Mouse (Mus musculus): ENCODE measurements at regions not wholly inside any gene's neighbourhood (a gene's known extent, or its start where the extent isn't known, plus 50 kb on each side); places are given as distances from the start of the nearest gene placed in this dataset.
"Not testable (repeated sequence)": the region's sequence is repeated elsewhere in the genome, so short reads cannot be mapped to it uniquely, and the experiment has no call there.

DNA sequence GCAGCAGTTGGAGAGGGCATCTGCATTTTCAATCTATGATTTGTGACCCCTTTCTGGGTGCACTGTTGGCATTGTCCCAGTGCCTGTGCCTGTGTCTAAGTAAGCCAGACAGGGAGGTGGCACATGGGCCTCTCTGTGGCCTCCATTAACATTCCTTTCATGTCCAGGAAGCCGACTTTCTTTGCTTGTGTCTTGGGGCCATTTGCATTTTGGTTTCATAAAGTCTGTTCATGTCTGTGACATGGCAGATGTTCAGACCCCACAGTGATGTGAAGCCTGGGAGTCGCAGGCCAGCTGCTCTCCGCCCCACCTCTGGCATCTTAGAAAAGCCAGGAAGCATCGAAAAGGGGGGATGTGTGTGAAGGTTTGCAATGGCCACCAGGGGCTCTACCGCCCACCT lies 153.1 kb downstream of the Kif26a start:
- DNase-seq = no peak

DNA sequence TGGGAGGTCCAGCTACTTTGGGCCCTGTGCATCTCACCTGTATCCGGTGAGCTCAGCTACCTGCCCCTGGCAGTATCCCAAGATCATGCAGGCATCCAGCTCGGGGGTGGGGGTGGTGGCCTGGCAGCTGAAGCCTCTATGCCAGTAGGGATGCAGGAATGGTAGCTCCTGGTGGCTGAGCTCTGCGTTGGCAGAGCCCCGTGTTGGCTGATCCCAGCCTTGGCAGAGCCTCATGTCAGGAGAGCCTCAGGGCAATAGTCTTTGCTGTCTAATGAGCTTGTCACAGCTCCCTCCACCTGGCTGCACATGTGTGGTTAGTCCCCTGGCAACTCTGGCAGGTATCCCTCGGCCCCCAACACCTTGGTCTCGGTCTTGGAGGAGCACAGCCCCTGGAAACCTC lies 153.6 kb downstream of the Kif26a start:
- DNase-seq = no peak

DNA sequence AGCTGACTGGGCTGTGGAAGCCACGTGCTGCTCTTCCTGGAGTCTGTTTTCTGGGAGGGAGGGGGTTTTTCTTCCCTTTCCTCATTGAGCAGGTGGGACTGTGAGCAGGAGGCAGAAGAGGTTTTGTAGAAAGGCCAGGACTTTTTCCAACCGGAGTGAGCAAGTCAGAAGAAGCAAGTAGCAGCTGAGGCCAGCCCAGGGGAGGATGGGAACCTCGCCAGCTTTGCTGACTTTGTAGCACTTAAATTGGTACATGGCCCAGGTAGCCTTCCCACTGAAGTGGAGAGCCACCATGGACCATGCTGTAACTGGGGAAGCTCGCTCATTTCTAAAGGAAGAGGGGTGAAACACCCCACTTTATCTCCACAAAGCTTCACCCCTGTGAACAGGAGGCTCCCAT lies 154.1 kb downstream of the Kif26a start:
- DNase-seq = no peak

DNA sequence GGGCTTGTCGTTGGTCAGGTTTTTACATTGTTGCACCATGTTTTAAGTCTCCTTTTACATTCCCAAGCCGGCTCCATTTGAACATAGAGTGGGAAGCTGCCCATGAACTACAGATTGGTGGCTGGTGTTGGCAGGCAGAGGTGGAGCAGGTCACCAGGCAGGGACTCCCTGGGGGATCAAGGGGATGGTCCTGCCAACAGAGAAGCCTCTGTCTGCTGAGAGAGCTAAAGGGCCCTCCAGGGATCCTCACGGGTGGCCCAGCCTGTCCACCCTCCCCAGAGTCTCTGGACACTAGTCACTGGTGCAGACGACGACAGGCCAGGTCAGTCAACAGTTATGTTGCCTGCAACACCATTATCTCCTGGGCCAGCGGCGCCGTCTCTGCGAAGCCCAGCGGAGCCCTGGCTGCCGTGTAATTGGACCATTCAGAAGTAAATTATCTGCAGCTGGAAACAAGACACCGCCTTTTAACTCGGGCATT lies 155.4 kb downstream of the Kif26a start:
- peak; percentile 51 for DNase-seq

DNA sequence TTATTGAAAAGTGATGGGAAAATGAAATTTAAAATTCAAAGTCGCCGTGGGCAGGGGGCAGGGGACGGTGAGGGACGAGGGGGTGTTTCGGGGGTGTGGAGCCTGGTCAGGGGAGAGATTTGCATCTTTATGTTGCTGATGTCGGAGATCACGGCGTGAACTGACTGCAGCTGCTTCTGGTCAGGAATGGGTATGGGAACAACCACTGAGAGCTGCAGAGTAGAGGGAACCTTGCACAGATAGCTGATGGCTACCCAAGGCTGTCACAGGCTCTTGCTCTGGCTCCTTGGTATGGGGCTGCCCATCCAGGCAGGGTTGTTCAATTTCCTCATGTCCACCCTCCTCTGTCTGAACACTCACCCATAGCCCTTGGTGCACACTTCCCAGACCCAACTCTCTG lies 155.9 kb downstream of the Kif26a start:
- no peak for DNase-seq

DNA sequence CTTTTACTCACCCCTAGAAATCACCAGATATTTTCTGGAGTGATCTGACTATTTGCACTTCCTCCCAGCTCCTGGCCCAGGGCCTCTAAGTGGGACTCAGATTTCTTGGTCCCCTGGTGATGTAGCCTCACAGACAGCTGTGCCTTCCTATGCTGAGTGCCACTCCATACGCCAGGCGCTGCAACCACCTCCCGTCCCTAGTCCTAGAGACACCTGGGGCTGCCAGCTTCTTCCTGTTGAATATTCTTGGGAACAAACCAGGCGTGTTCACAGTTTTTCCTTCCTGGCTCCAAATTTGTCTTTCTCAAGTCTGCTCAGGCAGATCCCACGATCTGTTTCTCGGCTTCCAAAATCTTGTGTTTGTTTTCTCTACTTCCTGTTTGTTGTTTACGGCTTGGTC lies 160.2 kb downstream of the Kif26a start:
- DNase-seq = no peak

DNA sequence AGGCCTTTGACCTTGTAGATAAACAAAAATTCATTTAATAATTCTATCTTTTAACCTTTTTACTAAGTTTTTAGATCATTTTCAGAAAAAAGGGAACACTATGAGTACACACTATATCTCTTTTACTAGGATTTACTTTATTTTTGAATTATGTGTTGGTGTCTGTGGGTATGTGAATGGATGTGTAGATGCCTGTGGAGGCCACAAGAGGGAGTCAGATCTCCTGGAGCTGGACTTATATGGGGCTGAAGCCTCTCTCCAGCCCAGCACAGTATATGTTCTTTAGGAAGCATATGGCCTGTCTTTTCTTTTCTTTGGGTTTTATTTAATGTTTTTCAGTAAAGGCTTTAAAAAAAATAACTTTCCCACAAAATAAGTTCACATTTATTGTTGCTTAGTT lies 162.0 kb downstream of the Kif26a start:
- no peak for DNase-seq

DNA sequence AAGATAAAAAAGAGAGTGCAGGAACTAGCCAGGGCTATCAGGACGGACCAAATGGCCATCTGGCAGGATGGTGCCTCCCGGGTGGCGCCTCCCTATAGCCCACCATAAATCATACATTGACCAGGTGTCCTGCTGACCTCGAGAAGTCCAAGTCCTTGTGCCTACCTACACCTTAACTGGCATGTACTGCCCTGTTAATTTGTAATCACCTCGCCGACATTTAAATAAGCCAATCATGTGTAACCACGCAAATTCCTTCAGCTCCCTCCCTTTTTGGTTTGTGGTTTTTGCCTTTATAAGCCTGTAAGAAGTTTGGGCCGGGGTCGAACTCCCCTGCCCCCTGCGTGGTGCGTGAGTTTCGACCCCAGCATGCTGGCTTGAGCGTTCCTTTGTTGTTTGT lies 163.1 kb downstream of the Kif26a start:
- not testable (repeated sequence) for DNase-seq

DNA sequence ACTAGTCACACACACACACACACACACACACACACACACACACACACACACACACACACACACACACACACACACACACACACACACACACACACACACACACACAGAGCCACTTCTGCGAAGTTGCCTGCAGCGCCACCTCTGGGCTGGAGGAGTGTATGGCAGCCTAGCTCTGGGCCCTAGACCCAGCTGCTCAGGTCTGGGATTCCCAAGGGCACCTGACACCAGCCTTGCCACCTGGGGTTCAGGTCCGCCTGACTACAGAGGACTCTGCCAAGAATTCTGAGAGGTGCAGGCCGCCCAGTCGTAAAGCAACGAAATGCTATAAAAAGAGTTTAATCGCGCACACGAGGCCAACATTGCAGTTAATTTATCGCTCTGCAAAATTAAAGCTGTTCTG lies 163.8 kb downstream of the Kif26a start:
- DNase-seq = peak; percentile 59

DNA sequence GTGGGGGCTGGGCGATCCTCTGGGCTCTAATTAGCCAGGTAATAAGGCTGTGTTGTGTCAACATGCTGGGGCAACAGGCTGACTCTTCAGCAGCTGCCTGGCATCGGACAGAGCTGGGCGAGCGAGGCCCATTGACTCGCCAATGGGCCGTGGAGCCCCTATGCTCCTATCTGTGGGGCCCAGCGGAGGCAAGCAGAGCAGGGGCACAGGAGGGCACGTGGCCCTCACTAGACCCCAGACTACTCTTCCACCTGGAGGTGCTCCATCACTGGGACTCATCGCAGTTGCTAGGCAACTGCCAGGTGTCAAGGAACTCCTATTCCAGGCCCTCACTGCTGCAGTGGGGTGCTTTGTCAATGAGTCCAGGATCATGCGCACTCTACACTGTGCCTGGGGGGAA lies 164.7 kb downstream of the Kif26a start:
- no peak for DNase-seq

DNA sequence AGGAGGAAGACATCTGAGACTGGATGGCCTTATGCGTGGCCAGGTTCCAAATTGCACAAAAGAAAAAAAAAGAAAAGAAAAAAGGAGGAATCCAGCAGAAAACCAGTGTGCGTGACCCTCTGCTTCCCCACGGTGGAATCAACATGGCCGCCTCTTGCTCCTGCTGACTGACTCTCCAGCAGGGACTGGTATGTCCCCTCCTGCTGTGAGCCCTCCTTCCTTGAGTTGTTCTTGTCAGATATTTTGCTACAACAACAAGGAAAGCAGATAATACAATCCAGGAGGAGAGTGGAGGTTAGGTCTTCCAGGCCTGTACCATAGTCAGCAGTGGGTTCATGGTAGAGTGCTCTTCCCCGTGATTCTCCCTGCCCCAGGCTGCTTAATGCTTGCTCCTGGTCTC lies 168.8 kb downstream of the Kif26a start:
- DNase-seq = no peak

DNA sequence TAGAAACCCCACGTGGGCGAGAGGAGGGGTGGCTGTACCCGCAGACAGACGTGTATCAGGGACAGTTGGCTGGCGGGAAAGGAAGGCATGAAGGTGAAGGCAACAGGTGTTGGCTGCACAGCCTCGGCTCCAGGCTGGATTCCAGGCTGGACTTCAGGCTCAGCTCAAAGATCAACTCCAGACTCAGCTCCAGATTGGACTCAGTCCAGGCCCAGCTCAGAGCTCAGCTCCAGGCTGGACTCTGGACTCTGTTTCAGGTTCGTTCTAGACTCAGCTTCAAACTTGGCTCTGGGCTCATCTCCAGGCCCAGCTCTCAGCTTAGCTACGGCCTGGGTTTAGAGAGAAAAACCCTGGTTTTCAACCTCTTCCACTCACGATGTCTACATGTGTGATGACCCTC lies 171.2 kb downstream of the Kif26a start:
- no peak for DNase-seq

DNA sequence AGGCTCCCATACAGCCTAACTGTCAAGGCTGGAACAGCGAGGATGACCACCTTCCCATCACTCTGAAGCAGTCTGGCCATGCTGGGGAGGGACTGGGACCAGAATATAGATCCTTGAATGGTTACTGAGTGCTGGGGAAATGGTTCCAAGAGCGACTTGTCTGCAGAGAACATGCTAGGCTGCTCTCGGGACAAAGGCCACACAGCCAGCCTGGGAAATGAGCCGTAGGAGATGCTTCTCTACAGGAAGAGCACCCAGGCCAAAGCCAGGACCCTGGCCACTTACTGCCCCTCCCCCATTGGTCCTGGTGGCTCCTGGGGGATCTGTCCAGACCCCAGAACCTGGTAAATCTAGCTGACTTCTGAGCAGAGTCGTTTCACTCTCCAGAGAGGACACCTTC lies 170.8 kb upstream of the A530016L24Rik start:
- DNase-seq = no peak

DNA sequence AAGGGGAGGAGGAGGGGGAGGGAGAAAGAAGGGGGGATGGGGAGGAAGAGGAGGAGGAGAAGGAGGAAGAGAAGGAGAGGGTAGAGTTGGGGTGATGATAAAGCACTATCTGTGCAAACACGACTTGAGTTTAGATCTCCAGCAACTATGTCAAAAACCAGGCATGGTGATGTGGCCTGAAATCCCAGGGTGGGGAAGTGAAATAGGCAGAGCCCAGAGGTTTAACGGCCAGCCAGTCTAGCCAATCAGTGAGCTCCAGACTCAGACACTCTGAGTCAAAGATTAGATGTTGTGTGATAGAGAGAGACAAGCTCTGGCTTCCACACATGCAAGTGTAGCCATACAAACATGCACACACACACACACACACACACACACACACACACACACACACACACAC lies 167.1 kb upstream of the A530016L24Rik start:
- DNase-seq = no peak

DNA sequence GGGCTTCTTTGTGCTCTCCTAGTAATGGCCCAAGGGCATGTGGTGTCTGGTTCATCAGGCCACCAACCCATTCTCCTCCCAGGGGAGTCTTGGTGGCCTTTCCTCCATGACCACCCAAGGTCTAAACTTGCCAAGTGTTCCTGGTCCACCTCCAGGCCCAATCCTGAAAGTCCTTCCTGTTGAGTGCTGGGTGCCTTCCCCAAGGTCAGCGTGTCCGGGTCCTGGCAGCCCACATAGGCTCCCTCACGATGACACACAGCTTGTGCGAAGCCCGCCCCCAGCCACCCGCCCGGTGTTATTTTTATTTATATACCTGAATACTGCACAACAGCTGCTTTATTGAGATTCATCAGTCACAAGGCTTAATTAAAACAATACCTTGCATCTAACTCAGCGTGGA lies 161.8 kb upstream of the A530016L24Rik start:
- peak; percentile 49 for DNase-seq

DNA sequence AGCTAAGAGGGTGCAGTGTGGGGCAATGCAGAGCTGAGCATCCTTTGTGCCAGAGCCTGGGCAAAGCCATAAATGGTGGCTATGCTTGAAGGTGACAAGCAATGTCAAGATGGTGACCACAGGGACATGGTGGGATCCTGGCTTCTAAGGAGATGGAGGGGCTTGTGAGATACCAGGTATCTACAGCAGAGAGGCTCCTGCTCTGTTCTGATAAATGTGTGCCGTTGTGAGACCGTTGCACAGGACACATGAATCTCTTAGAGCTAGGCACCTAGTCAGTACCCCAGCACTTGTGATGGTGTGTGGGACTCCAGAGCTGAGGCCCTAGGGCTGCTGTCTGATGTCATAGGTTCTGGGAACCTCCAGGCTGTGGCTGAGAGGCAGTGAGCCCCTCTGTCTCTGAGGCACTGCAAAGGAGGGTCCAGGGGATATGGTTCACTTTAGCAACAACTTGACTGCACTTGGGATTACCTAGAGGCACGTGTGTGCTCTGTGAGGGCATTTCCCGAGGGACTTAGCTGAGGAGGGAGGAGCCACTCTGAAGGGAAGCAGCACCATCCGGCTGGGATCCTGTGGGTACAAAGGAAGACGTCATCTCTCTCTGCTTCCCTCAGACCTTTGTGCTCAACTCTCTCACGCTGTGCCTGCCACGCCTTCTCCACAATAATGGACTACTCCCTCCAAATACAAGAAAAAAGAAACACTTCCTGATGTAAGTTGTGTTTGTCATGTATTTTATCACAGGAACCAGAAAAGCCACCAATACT lies 160.3 kb upstream of the A530016L24Rik start:
- no peak for DNase-seq

DNA sequence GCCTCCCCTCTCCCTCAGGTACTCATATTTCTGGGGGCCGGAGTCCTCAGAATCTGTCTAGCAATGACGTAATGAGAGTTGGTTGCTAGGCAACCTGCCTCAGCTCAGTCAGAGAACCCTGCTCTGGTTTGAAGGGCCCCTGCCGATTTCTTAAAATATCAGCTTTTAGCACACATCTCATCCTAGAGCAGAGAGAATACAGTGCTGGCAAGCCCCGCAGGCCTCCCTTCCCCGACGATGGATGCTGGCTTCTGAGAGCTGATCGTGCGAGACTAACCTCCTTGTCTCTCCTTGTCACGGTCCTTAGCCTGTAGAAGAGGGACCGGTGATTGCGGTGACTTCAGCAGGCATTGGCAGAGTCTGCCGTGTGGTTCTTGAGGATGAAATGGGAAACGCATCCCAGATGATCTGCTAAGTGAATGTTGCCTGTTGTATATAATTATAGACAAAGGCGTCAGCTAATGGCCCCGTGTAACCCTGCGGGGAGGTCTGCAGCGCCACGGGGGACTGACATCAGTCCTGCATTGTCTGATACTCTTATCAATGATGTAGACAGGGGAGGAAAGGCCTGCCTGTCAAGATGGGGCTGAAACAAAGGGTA lies 159.4 kb upstream of the A530016L24Rik start:
- no peak for DNase-seq

DNA sequence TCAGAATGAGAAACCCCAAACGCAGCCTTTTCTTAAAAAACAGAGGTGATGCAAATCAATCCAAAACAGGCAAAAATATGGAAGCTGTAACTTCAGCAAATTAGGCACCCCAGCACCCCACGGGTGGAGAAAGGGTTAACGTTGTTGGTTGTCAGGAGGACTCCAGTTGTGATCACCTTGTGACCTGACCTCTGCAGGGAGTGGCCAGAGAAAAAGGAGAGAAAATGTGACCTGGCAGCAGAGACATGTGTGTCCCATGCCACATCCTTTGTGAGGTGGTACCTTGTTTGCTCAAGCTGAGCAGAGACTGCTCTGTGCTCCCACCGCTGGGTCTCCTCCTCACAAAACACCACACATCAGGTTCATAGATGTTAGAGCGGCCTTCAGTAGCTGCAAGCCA lies 158.7 kb upstream of the A530016L24Rik start:
- DNase-seq = no peak

DNA sequence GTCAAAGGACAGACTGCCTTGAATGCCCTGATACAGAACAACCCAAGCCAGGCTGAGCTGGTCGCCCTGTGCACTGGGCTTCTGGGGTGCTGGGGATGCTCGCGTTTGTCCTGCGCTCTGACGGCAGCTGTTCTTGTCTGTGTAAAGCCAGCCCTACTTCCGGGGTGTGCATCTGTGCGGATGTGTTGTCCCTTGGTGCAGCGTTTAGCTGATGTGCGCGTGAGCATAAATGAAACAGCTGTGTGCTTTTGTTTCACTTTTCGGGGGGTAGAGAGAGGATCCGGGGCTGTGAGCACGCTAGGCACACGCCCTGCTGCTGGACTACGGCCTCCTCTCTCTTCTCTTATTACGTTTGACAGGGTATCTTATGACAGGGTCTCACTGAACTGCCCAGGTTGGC lies 158.2 kb upstream of the A530016L24Rik start:
- no peak for DNase-seq

DNA sequence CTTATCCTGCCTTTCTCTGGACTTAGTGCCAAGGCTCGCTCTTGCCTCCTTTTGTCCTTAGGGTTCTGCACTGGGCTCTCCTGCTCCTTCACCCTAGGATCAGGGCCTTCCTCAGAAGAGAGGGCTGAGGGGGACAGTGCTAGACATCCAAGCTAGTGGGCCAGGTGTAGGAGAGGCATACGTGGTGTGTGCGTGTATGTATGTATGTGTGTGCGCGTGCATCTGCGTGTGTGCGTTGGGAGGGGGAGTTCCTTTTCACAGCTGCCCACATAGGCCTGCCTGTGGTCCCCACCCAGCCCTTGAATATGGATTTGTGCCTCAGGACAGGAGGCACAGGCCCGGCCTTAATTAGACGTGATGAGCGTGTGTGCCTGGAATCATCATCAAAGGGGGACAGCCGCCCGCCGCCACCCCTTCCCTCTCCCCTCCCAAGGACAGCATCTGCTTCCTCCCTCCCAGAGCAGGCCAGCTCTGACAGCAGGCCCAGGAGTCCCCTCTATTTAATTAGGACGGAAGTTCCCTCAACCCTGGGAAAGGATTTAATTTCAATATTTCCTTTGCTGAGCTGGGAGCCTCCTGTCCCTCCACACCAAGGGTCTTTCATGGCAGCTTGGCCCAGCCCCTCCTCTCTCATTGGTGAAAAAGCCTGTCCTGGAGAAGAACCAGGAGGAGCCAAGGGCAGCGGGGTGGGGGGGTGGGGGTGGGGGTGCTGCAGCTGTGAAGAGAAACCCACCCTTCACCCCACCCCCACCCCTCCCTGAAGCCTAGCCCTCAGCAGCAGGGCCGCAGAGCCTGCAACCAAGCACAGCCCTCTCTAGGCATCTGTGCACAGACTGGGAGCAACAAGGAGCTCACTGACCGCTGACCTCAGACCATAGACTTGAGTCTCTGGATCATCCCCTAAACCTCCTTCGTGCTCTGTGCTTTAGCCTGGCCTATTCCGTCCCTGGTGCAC lies 155.8 kb upstream of the A530016L24Rik start:
- DNase-seq = peak; percentile 34

DNA sequence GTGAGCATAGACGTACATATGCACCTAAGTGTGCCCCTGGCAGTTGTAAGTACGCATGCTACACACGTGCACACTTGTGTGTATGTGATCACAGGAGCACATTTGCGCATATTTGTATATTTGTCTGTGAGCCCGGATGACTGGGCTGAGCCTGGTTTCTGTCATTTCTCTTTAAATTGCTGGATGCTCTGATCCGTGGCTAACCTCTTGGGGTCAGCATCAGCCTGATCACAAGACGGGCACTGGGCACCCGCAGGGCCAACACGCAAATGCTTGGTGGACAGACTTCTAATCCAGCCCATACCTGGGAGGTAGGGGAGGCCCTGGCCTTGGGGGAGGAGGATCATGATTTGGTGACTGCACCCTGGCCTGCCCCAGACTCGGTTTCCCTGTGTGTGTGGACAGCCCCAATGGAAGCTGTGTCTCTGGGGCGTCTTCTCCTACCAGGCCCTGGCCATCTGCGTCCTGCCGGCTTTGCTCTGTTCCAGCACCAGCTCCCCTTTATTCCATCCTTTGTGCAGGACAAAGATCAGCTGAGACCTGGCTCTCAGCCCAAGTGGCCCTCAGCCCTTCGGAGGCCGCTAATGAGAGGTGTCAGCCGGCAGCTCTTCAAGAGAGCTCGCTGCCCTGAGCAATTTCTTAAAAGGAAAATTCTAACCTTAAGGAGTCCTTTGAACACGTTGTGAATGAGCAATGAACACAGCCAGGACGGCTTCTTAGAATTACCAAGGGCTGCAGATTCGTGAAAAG lies 155.0 kb upstream of the A530016L24Rik start:
- DNase-seq = no peak

DNA sequence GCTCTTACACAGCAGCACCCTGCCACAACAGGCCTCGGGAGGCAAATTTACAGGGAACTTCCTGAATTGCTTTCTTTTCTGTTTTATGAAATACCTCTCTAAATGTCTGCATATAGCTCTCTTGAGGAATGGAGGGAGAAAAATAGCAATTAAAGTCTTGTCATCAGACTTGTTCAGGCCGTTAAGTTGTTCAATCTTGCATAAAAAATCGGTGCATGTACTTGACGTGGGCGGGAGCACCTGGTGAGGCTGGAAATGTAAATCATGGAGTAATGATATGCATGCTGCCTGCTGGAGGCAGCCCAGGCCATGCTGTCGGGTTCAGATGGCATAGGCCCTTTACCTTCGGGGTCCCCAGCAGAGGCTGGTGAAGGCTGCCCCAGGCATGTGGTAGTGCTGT lies 153.6 kb upstream of the A530016L24Rik start:
- DNase-seq = no peak

Data from adrenal gland, postnatal 14 days (tissue).